Mouse (Mus musculus) thymus, postnatal 0 days (tissue): ENCODE measurements around the gene Notch1. TPM values are rescaled to one million over a fixed set of nuclear protein-coding genes. Genes with fewer than 3 reads are reported as not detected.
A peak's percentile ranks its signal among the peaks of the same experiment; 100 is the strongest.

ENCODE experiments used
- DNase-seq: peaks from one replicate; pipeline ENCODE4 v3.0.0-alpha.2; 2015; ENCODE audit warnings: low spot score
- polyA plus RNA-seq: library from polyadenylated mRNA; unstranded; fragments of >200 nt; fragmentation: Nextera tagmentation; extraction: Ambion mirVana; gene quantifications from 2 replicates; pipeline ENCODE4 v1.2.1, GENCODE M21; 2015

Gene Notch1
- polyA plus RNA-seq, 1 experiment from 2014 or later: 54.9 TPM

DNA sequence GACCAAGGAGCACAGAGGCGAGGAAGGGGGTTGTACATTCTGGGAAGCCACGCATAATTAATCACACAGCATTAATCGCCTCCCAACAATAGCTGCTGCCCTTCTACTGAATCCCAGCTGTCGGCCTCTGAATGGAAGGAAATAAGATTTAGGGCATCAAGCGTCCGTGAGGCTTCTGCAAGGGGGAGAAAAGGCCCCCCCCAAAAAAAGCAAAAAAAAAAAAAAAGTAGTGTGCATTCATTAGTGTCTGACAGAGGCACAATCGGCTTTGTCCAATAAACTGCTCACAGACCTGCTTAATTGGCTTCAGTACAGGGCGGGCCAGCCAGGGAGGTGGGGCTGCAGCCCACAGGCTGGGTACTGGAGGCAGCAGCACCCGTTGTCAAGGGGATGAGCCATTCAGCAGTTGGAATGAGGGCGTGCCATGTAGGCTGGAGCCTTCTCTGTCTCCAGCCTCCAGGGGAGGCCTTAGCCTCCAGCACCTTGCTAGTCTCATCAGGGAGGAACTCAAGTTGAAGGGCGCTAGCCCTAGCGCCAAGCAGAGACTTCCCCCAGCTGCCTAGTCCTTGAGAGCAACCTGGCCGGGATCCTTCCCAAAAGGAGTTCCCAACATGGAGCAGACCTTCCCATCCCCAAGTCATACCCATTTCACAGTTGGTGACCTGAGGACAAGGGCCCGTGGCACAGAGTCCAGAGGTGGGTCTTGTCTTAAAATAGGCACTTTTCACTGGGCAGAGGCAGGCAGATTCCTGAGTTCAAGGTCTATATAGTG is 15.7 kb downstream of the Notch1 start:
- no peak for DNase-seq

DNA sequence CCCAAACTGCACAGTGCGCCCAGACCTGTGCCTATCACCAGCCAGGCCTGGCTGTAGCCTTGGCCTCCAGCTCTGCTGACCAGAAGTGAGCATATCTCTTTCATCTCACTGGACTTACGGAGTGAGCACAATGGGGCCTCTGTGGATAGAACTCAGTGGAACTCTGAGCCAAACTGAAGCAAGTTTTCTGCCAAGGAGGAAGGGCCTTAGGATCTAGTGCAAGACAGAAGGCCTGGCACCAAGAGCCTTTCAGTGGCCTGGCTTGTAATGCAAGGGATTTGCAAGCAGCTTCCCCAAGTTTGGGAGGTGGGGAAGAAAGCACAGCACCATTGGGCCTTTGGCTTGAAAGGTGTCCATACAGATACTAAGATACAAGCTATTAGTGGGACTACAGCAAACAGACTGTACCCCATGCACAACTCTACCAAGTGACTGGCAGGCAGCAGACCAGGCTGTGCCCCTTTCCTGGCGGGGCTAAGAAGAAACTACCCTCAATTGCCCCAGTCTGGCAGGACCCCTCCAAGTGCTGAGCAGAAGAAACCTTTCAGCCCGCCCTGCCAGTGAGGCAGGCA is 16.4 kb downstream of the Notch1 start:
- DNase-seq: no peak

DNA sequence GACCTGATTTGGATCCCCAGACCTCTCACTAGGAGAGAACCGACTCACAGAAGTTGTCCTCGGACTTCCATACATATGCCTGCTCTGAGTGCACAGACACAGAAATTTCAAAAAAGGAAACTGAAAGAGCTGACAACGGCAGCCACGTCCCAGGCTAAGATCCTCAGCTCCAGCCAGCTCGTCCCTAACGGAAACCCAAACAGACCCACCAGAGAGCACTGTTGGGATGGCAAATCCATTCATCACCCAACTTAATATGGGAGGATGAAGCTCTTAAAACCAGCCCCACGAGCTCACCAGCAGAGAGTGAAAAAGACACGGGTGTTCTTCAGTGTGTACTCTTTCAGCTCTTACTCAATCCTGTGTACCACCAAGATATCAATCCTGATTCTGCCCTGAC is 17.8 kb downstream of the Notch1 start:
- DNase-seq: no peak

DNA sequence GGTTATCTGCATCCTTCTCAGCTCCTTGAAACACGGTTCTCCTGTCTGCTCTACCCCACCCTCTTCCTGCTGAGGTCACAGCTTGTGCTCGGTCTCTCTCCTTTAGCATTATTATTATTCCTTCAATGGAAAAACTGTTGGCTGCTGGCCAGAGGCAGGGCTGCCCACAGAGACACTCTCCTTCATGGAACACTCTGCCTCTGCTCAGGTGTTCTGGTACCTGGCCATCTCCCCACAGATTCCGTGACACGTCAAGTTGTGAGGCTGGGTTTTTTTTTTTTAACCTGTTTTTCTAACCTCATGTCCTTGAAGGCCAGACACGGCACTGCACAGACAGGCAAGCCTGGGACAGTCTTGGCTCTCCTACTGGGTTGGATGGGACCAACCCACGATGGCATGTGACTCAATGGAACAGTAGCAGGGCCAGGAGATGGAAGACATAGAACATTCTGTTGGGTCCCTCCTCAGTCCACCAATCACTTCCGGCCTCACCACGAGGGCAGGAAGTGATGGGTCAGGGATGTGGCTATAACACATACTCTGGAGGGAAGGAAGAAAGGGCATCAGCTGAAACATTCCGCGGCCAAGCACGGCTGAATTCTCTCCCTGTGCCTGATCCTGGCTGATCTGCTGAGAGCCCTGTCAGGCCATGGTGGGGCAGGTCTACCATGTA is 18.5 kb downstream of the Notch1 start:
- DNase-seq: no peak

DNA sequence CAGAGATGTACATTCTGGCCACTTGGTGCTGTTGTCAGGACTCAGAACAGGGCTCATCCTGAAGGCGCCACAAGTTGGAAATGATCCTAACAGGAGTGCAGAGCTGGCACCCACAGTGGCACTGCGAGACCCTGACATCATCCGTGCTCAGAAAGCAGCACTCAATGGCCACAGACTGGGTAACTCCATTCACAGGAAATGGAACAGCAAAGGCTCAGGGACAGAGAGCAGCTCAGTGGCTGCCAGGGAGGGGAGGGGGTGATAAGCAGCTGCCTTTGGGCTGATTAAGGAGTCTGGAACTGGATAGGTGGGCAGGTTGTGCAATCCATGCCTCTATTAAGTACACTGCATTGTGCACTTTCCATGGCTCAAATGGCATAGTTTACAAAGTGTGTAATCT is 20.0 kb downstream of the Notch1 start:
- DNase-seq: peak; percentile 28

DNA sequence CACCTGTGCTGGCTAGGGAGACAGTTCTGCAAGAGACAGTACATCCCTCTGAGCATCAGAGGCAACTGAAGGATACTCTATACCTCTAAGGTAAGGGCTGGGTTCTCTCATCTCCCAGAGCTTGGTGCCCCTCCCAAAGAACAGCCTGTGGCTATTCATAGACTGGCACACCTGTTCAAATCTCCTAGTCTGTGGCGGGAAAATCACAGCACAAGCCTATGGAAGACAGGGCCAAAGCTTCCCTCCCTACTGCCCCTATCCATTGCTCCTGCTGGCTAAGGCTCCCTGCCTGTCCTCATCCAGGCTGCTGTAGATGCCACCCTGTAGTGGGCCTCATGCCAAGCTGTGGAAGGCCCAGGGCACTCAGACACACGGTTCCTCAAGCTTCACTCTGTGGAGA is 20.8 kb downstream of the Notch1 start:
- DNase-seq: no peak

DNA sequence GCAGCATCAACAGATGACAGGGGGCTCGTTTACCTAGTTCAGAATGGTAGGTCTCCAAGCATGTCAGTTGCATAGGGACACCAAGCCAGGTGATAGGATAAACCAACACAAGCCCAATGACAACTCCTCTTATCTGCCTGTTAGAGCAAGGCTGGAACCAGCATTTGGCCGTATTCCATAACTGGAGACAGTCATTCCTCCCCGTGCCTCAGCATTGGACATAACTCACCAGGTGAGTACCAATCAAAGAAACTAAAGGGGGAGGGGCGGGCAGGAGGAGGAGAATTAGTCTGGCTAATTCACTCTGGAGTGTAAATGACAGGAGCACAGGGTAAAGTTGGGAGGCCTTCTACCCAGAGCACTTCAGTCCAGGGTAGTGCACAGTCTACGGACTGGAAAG is 21.5 kb downstream of the Notch1 start:
- no peak for DNase-seq

DNA sequence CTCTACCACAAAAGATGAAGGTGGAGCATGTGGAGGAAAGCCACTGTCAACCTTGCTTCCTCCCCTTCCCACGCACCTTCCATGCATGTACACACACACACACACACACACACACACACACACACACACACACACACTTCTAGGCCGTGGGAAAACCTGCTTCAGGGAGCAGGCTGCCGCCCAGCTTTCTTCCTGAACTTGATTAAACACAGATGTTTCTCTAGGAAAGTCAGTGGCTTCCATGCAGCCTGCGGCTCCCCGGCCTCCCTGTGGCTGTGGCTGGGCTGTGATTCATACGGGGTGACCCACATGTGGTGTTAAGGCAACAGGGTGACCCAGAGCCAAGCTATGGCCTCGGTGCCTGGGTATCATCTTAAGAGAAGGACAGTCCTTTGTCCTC is 22.1 kb downstream of the Notch1 start:
- DNase-seq: no peak

DNA sequence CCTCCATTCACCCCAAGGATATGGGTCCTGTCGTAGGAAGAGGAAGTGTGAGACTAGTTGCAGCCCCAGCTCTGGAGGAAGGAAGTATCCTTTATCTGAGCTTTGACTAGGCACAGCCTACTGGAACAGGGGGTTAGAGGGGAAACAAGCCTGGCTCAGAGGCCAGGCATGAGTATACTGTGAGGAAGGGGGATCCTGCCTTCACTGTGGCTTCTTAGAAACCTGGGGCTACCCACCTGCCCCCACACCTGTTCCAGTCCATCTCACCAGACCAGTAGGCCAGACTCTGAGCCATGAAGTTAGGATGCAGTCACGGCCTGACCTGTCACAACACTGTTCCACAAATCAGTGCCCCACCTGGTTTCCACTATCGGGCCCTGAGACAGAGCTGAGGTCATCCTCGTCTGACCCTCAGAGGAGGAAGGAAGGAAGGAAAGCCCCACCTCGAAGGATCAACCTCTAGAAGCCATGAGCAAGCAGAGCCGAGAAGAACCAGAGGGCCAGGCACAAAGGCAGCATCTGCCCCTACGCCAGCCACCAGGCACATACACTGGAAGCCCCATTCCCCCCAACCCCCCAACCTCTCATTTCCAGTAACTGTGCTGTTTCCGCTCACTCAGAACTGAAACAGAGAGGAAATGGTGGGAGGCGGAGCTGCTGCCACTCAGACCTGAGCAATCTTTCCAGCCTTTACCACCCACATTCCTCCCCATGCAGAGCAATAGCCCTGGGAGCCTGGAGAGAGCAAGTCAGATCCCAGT is 23.3 kb downstream of the Notch1 start:
- peak; percentile 74 for DNase-seq

DNA sequence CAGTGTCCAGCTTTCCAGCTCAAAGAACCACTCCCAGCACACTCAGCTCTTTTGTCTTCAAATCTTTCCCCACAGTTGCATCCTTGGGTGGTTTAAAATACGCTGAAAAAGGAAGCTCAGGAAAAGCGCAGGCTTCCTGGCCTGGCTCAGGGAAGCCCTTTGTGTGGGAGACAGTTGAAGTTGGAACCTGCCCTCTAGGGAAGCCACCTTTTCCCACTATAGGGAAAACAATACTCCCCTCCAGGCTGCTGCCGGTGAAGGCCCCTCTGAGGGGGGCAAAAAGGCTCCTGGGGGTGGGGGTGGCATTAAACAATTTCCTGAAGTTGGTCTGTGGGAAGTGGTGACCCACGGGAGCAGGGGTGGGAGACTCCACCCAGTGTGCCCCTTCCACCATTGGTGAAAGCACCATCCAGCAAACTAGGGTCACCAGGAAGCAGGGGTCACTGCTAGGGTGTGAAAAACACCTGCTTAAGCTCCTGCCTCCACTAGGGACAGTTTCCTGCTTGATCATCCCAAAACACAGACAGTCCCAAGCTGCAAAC is 25.6 kb downstream of the Notch1 start:
- no peak for DNase-seq

DNA sequence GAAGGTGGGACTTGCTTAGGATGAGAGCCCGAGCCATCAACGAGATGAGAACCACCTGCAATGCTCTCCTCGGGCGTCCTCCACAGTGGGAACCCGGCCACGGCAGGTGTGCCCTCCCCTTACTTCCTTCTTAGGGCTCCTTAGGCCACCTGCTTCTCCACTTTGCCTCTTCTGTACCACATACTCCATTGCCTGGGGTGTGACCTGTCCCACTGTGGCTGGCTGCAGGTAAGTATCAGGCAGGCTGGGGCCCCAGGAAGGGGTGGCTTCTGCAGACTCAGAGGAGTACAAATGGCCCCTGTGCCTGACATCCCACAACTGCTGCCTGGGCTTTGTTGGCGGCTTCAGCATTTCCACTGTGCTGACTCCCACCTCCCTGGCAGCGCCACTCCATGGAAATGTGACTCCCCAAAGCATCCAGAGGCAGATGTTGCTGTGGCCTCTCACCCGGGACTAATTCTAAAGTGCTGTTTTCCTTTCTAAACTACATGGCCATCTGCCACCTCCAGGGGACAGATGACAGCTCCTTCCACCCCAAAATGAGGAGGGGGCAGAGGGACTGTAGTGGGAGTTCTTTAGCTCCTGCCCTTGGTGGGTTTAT is 27.8 kb downstream of the Notch1 start:
- DNase-seq: no peak

DNA sequence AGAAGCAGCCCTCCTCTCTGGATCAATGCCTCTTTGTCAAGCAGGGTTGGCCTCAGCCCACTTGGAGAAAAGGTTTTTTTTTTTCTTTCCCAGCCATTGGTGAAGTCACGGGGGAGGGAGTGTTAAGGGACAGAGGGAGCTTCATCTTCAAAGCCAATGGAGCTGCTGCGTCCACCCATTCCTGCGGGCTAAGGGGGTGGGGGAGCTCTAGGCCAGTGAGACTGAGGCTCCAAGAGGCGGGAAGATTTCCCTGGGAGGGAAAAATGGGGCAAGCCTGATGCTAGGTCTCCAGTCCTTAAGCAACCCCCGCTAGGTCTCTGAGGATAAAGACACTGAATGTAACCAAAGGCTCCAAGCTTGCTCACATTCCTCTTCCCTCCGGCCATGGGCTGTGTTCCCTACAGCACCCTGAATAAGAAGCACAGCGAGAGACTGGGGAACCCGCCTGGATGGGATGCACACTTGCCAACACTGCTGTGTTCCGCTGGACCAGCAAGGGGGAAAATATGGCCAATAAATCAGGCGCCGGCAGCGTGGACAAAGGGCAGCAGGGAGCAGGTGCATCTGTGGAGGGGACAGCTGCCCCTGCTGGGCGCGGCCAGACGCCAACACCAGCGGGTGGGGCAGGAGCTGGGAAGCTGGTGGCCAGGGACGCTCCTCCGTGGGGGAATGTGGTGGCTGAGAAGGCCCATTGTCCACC is 29.0 kb downstream of the Notch1 start:
- no peak for DNase-seq

DNA sequence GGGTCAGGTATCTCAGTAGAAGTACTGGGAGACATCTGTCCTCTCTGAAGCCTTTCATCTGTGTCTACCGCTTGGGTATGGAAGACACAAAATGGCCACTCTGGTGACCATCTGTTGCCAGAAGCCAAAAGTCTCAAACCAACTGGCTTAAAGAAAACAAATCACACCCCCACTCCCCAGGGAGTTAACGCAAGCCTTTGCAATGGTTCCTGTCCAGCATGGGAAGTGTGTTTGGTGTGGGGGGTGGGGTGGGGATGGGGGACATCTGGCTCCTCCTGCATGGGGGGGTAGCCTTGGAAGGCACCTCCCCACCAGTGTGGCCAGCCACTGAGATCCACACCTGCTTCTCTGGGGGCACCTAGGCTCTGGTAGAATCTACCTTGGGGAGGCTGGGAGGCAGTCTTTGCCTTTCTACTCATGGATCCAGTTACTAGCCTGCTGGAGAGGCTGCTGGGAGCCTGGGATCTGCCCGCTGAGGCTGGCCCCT is 29.6 kb downstream of the Notch1 start:
- no peak for DNase-seq

DNA sequence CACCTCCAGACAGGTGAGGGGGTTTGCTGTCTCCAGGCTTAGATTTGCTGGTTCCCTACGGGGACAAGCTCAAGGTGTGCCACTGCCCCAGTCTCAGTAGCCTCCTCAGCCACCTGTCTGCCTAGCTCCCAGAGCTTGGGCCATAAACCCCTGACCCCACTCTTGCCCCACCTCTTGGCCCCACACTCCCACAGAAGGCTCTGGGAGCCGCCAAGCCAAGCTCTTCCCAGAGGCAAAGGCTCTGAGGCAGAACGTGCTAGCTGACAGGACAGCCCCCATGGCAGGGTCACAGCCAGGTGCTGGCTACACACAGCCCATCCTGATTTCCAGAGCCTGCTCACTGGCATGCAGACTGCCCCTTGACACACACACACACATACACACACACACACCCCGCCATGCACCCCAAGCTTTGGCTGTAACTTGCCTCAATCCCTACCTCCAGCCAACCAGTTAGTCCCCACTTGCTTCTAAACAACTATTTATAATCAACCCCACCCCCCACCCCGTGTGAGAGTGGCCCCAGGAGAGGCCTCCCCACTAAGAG is 30.1 kb downstream of the Notch1 start:
- no peak for DNase-seq

DNA sequence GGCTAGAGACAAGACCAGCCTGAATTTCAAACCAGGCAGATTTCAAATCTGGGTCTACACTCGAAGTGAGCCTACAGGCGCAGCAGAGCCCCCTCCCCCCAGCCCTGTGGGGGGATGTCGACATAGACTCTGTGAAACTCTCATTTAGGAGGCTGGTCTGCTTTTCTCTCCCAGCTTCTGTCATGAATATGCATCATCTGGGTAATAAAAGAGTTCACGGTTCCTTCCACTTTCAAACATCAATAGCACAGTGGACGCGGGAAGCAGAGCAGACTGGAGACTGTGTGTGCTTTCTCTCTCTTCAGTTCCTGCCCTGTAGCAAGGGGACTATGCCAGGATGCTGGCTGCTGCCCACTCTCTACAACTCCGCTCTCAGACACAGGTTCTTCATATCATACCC is 30.8 kb downstream of the Notch1 start:
- no peak for DNase-seq

DNA sequence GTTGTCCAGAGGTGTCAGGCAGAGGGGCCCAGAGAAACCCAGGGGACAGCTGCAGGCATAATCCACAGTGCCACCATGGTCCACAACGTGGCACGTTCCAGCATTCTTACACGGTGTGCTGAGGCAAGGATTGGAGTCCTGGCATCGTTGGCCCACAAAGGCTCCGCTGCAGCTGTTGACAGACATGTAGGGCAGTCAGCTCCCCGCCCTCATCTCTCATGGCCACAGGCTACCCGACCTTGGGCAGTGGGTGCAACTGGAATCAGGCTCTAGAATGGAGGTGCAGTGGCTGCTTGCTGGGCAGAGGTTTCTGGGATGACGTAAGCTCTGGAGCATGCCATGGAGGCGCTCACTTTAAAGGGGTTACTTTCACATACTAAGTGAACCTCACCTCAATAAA is 31.2 kb downstream of the Notch1 start:
- no peak for DNase-seq

DNA sequence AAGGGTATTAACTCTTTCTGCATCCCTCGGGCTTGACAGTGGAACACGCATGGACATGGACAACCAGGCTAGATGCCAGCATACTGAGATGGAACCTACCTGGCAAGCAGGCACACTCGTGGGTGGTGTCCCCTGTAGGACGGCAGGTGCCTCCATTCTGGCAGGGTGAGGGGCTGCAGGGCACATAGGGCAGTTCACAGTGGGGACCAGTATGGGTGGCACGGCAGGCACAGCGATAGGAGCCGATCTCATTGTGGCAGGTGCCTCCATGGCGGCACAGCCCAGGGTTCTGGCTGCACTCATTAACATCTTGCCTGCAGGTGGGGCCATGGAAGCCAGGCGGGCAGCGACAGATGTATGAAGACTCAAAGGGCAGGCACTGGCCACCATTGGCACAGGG is 32.3 kb downstream of the Notch1 start:
- no peak for DNase-seq

DNA sequence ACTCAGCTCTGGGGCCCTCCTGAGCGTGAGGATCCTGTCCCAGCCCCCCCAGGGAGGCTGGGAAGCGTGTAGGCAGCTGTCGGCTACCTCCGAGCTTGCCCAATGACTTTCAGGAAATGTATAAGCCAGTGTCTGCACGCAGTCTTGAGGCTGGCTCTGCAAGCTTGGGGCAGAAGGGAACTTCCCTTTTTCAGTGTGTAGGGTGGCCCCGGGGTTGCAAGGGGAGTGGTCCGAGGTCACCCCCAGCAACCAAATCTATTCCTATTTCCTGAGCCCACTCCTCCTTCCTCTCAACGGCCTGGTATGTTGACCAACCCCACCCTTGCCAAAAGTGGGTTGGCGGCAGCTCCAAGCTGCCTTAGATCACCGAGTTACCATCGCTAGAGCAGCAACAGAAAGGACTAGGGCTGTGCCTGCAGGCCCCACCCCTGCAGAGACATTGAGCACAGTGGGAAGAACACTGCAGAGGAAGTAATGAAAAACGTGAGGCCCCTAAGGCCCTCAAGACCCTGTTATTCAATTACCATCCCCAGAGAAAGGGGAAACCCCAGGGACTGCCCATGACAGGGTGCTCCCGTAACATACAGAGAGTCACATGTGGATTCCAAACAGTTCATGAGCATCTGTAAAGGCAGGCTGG is 33.1 kb downstream of the Notch1 start:
- no peak for DNase-seq

DNA sequence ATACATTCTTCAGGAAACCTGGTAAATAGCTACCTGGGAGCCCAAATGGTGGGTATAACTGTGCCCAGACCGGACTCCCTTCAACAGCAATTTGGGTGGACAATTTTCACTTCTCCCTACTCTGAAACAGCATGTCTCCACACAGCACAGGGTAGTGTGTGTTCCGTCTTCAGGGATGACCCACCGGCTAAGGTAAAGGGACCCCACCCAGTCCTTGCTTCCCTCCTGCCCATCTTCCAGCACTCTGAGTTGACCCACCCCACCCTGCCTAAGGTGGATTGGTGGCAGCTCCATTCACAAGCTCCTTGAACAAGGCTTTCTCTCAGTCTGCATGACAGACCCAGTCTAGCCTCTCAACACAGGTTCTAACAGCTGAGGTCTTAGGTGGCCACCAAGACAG is 33.6 kb downstream of the Notch1 start:
- no peak for DNase-seq
